Mouse (Mus musculus) C2C12 (cell line): ENCODE measurements around the gene Lrrc15.

Source experiments
- CEBPB ChIP-seq: IDR thresholded peaks from one replicate; pipeline ENCODE4 v1.6.1; 2011; ENCODE audit warnings: low read depth, mild to moderate bottlenecking, control low read depth, moderate library complexity
- CTCF ChIP-seq: IDR thresholded peaks from one replicate; pipeline ENCODE4 v1.5.1; 2011; ENCODE audit not compliant: control insufficient read depth, insufficient read depth, insufficient read length
- FOSL1 ChIP-seq: IDR thresholded peaks from one replicate; pipeline ENCODE4 v1.8.0; 2011; ENCODE audit warnings: mild to moderate bottlenecking, low read length; ENCODE audit not compliant: poor library complexity, insufficient read depth, severe bottlenecking
- MAX ChIP-seq: IDR thresholded peaks from one replicate; pipeline ENCODE4 v1.6.1; 2011; ENCODE audit warnings: mild to moderate bottlenecking, control low read depth
- MYOD1 ChIP-seq: IDR thresholded peaks from one replicate; pipeline ENCODE4 v1.6.1; 2011; ENCODE audit warnings: low read depth; ENCODE audit not compliant: control insufficient read depth, insufficient read length
- MYOG ChIP-seq: IDR thresholded peaks from one replicate; pipeline ENCODE4 v1.6.1; 2011; ENCODE audit not compliant: control insufficient read depth, insufficient read length; ENCODE audit errors: extremely low read depth
- USF1 ChIP-seq: IDR thresholded peaks from one replicate; pipeline ENCODE4 v1.6.1; 2011; ENCODE audit warnings: low read depth, mild to moderate bottlenecking, control low read depth, moderate library complexity

DNA sequence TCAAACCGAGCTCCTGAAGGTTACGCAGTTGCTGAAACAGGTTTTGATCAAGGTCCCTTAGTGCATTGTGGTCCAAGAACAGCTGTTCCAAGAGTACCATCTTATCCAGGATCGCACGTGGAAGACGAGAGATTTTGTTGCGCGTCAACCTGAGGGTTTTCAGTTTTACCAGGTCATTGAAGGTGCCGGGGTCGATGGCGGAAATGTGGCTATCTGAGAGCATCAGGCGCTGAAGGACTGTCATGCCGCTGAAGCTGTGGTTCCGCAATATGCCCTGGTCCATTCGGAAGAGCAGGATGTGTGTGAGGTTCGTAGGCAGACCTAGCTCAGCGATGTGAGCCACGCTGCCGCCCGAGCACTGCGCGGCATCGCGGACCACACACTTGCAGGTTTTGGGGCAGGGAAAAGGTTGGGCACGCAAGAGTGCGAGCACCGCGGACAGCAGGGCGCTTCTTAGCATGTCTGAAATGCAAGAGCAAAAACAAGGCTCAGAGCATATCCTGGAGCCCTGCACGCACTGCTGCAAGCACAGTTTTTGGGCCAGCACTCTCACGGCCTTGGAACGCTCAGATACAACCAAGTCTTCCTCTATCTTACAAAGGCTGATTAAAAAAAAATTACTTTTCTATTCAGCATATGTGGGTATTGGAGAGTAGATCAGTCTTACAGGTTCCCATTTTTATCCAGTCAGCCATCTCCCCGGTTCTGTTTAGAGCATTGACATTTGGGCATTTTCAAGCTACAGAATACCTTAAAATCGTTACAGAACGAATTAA is 26.5 kb upstream of the Lrrc15 start:
- TF ChIP-seq MAX (no peak), CTCF (no peak), MYOD1 (no peak), USF1 (no peak), MYOG (no peak), FOSL1 (no peak), CEBPB (no peak)
